Mouse (Mus musculus): ENCODE measurements around the gene Ldb2.

Ldb2 gene

DNA sequence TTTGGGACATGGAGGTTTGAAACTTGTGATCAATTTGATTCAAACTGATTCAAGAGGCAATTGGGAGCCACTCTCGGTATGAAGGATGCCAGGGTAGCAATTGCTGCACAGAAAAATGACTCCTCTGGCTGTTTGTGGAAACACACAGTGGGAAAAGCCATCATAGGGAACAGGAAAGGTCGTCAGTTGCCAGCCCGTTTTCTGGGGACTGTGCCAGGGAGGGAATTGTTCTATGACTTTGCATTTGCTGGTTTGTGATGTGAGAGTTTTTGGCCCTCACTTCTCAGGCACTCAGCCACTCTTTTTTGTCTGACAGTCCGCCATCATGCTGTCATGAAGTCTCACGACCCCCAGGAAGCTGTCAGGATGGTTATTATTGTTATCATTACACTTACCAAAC, 88.3 kb downstream of the Ldb2 start:
- TF ChIP-seq POU5F1 (IDR thresholded peaks at IDR 0.05; ENCODE audit: borderline replicate concordance, low read length) = no peak
- no peak for TF ChIP-seq NANOG (IDR thresholded peaks at IDR 0.05; ENCODE audit: borderline replicate concordance, low read length)
- no peak for TF ChIP-seq CTCF (conservative IDR thresholded peaks at IDR 0.05; ENCODE audit: low read length)
- Histone ChIP-seq H3K4me1 (replicated peaks; ENCODE audit: low read depth, low read length) (peaks cover 33% of the 10 kb centered on the region), H3K4me3 (replicated peaks; ENCODE audit: low read length) (no peak overlapping the region), H3K27me3 (ENCODE audit: insufficient read depth, low read length) (no peaks in the 10 kb centered on the region), H3K9me3 (ENCODE audit: low read length) (no peaks in the 10 kb centered on the region), H3K36me3 (ENCODE audit: insufficient read depth, low read length) (no peaks in the 10 kb centered on the region)

DNA sequence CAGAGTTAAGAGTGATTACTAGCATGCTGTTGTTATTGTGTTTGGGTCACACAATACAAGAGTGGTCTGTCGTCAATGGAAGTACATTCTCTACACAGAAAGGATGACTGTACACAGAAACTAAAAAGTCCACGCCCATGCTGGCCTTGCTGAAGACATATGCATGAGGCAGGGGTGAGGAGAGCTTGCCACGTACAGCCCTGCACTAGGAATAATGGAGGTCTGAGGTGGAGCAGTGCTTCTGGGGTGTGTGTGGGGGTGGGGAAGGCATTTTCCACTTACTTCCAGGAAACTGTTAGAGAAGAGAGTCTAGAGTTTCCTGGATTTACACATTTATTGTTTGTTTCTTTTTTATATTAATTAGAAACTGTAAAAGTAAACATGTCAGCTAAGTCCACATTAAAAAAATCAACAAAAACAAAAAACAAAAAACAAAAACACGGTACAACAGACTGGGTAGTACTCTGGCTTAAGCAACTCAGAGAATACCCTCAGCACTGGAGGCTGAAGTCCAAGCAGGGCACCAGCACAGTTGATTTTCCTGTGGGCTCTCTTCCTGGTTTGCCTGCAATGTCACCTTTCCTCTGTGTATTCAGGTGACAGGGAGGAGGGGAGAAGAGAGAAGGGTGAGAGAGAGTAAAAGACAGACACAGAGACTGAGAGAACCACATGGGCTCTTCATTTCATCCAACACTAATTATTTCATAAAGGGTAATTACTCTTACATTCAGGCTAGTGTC, 89.2 kb downstream of the Ldb2 start:
- TF ChIP-seq POU5F1 (IDR thresholded peaks at IDR 0.05; ENCODE audit: borderline replicate concordance, low read length) = no peak
- TF ChIP-seq CTCF (conservative IDR thresholded peaks at IDR 0.05; ENCODE audit: low read length) = no peak
- no peak for TF ChIP-seq NANOG (IDR thresholded peaks at IDR 0.05; ENCODE audit: borderline replicate concordance, low read length)
- Histone ChIP-seq H3K27me3 (ENCODE audit: insufficient read depth, low read length) (no peaks in the 10 kb centered on the region), H3K4me1 (replicated peaks; ENCODE audit: low read depth, low read length) (peaks cover 33% of the 10 kb centered on the region), H3K36me3 (ENCODE audit: insufficient read depth, low read length) (no peaks in the 10 kb centered on the region), H3K9me3 (ENCODE audit: low read length) (peaks cover 3% of the 10 kb centered on the region; the same call in 1 of the 2 replicates), H3K4me3 (replicated peaks; ENCODE audit: low read length) (no peak overlapping the region)

DNA sequence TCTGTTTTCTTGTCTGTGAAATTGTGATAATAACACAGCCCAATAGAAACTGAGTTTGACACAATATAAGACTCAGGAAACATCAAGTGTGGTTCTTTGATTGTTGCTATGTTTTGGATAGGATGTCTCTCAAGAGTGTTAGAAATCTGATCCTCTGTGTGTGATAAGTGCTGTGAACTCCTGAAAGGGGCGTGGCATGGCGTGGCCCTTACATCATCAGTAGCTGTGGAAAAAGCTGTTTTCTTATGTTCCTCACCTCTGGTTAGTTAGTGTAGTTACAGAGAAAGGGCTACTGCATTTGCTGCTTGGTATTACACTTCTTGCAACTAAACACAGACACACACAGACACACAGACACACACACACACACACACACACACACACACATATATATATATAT, 90.2 kb downstream of the Ldb2 start:
- TF ChIP-seq CTCF (conservative IDR thresholded peaks at IDR 0.05; ENCODE audit: low read length) (no peak), NANOG (IDR thresholded peaks at IDR 0.05; ENCODE audit: borderline replicate concordance, low read length) (no peak), POU5F1 (IDR thresholded peaks at IDR 0.05; ENCODE audit: borderline replicate concordance, low read length) (no peak)
- no peaks in the 10 kb centered on the region for H3K36me3 ChIP-seq (ENCODE audit: insufficient read depth, low read length)
- peaks cover 3% of the 10 kb centered on the region; the same call in 1 of the 2 replicates for H3K9me3 ChIP-seq (ENCODE audit: low read length)
- H3K27me3 ChIP-seq (ENCODE audit: insufficient read depth, low read length) = no peaks in the 10 kb centered on the region
- H3K4me1 ChIP-seq (replicated peaks; ENCODE audit: low read depth, low read length) = peaks cover 33% of the 10 kb centered on the region
- H3K4me3 ChIP-seq (replicated peaks; ENCODE audit: low read length) = no peak overlapping the region

DNA sequence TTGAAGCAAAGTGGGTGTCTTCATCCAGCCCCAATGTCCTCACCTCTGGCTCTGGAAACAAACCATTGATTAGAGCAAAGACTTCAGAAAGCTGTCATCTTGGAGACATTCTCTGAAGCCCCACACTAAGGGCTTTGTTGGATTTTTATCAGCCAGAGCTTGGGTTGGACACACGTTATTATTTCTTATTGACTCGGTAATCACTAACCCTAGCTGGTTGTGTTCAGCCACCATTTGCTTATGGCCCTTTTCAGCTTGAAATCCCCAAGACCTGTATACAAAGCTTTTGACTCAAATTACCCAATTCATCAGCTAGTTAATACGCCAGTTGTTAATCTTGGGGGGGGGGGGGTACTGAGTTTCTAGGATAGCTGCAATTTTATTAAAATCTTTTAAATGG, 91.5 kb downstream of the Ldb2 start:
- Histone ChIP-seq H3K4me3 (replicated peaks; ENCODE audit: low read length) (no peak overlapping the region), H3K4me1 (replicated peaks; ENCODE audit: low read depth, low read length) (peaks cover 33% of the 10 kb centered on the region), H3K36me3 (ENCODE audit: insufficient read depth, low read length) (no peaks in the 10 kb centered on the region), H3K27me3 (ENCODE audit: insufficient read depth, low read length) (no peaks in the 10 kb centered on the region), H3K9me3 (ENCODE audit: low read length) (peaks cover 3% of the 10 kb centered on the region; the same call in 1 of the 2 replicates)
- no peak for TF ChIP-seq NANOG (IDR thresholded peaks at IDR 0.05; ENCODE audit: borderline replicate concordance, low read length)
- TF ChIP-seq CTCF (conservative IDR thresholded peaks at IDR 0.05; ENCODE audit: low read length) = no peak
- no peak for TF ChIP-seq POU5F1 (IDR thresholded peaks at IDR 0.05; ENCODE audit: borderline replicate concordance, low read length)

DNA sequence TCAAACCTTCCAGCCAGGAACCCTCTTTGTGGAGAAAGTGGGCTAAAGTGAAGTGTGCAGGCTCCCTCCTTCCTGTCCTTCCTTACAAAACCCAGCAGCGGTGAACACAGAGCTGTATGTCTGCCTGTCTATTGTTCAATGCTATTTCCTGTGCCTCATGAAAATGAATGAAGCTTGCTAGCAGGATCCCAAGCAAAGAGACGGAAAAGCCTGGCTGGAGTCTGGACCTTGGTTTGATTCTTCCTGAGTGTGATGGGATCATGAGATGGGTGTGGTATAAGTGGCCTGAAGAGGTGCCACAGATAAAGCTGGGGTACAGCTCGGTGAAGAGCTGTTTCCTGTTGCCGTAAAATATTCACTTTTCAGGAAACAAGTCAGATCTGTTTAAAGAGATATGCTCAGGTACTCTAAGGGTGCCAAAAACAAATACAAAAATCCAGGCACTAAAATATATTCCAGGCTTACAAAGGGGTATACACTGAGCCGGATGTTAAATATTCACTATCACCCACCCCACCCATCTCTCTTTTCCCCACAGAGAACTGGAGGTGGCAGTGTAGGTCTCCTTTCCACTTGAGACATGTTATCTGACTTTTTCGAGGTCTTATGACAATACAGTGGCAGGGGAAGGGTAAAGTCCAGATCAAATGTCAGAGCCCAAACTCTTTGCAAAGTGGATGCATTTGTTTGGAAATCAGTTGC, 92.3 kb downstream of the Ldb2 start:
- H3K27me3 ChIP-seq (ENCODE audit: insufficient read depth, low read length) = no peaks in the 10 kb centered on the region
- peaks cover 3% of the 10 kb centered on the region; the same call in 1 of the 2 replicates for H3K9me3 ChIP-seq (ENCODE audit: low read length)
- H3K36me3 ChIP-seq (ENCODE audit: insufficient read depth, low read length) = no peaks in the 10 kb centered on the region
- peaks cover 33% of the 10 kb centered on the region for H3K4me1 ChIP-seq (replicated peaks; ENCODE audit: low read depth, low read length)
- no peak overlapping the region for H3K4me3 ChIP-seq (replicated peaks; ENCODE audit: low read length)
- no peak for TF ChIP-seq NANOG (IDR thresholded peaks at IDR 0.05; ENCODE audit: borderline replicate concordance, low read length)
- no peak for TF ChIP-seq CTCF (conservative IDR thresholded peaks at IDR 0.05; ENCODE audit: low read length)
- TF ChIP-seq POU5F1 (IDR thresholded peaks at IDR 0.05; ENCODE audit: borderline replicate concordance, low read length) = no peak

DNA sequence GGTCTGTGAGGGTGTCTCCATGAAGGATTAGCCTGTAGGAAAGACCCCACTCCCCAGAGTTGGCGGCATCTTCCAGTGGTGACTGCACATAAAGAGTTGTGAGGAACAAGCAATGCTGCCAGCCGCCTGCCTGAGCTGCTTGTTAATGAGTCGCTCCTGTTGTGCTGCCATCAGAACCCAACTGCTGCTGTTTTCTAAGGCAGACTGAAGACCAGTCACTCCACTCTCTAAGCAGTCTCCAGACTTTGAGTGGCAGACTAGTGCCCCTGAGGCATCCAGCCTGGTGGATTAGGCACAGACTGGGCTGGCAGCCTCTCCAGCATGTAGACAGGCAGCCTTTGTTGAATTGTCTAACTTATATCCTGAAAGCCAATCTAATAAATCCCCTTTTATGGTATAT, 101.5 kb downstream of the Ldb2 start:
- H3K27me3 ChIP-seq (ENCODE audit: insufficient read depth, low read length) = no peaks in the 10 kb centered on the region
- H3K36me3 ChIP-seq (ENCODE audit: insufficient read depth, low read length) = no peaks in the 10 kb centered on the region
- TF ChIP-seq CTCF (conservative IDR thresholded peaks at IDR 0.05; ENCODE audit: low read length) = no peak
- TF ChIP-seq NANOG (IDR thresholded peaks at IDR 0.05; ENCODE audit: borderline replicate concordance, low read length) = no peak
- no peak for TF ChIP-seq POU5F1 (IDR thresholded peaks at IDR 0.05; ENCODE audit: borderline replicate concordance, low read length)
- no peaks in the 10 kb centered on the region for H3K9me3 ChIP-seq (ENCODE audit: low read length)
- H3K4me1 ChIP-seq (replicated peaks; ENCODE audit: low read depth, low read length) = peaks cover 10% of the 10 kb centered on the region
- no peak overlapping the region for H3K4me3 ChIP-seq (replicated peaks; ENCODE audit: low read length)

DNA sequence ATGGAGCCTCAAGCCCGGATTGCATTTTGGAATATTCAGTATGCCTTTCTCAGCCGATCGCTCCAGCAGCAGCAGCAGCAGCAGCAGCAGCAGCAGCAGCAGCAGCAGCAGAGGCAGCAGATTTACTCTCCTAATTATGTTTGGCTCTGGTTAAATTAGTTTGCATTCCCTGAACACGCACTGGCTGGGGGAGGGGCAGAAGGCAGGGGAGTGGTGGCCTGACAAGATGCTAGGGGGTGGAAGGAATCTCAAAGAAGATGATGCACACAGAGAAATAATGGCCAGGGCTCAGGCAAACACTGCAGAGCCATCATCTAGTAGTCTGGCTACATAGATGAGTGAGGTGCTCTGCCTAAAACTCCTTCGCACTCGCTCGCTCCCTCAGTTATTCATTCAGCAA, 102.9 kb downstream of the Ldb2 start:
- H3K27me3 ChIP-seq (ENCODE audit: insufficient read depth, low read length) = no peaks in the 10 kb centered on the region
- no peak for TF ChIP-seq CTCF (conservative IDR thresholded peaks at IDR 0.05; ENCODE audit: low read length)
- no peak for TF ChIP-seq NANOG (IDR thresholded peaks at IDR 0.05; ENCODE audit: borderline replicate concordance, low read length)
- no peak for TF ChIP-seq POU5F1 (IDR thresholded peaks at IDR 0.05; ENCODE audit: borderline replicate concordance, low read length)
- no peaks in the 10 kb centered on the region for H3K36me3 ChIP-seq (ENCODE audit: insufficient read depth, low read length)
- no peaks in the 10 kb centered on the region for H3K9me3 ChIP-seq (ENCODE audit: low read length)
- peaks cover 10% of the 10 kb centered on the region for H3K4me1 ChIP-seq (replicated peaks; ENCODE audit: low read depth, low read length)
- H3K4me3 ChIP-seq (replicated peaks; ENCODE audit: low read length) = no peak overlapping the region

DNA sequence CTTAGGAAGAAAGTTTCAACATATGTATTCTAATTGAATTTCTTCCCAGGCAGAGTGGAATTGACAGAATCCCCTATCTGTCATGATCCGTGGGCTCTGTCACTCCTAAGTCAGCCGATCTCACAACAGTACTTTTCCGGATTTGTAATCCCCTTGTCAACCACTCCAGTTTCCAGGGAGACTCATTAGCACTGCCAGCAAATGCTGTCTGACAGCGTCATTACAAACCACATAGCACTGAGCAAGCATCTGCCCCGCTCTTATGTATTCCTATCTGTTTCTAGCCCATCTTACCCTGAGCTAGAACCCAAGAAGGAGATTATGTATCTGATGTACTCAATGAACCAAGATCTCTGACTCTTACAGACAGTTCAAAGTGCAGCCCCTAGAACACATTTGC, 105.8 kb downstream of the Ldb2 start:
- Histone ChIP-seq H3K36me3 (ENCODE audit: insufficient read depth, low read length) (no peaks in the 10 kb centered on the region), H3K4me3 (replicated peaks; ENCODE audit: low read length) (no peak overlapping the region), H3K4me1 (replicated peaks; ENCODE audit: low read depth, low read length) (0 out of 2 replicates have a peak, but pooled peaks cover 5% of the 10 kb centered on the region), H3K27me3 (ENCODE audit: insufficient read depth, low read length) (no peaks in the 10 kb centered on the region), H3K9me3 (ENCODE audit: low read length) (no peaks in the 10 kb centered on the region)
- no peak for TF ChIP-seq NANOG (IDR thresholded peaks at IDR 0.05; ENCODE audit: borderline replicate concordance, low read length)
- no peak for TF ChIP-seq CTCF (conservative IDR thresholded peaks at IDR 0.05; ENCODE audit: low read length)
- no peak for TF ChIP-seq POU5F1 (IDR thresholded peaks at IDR 0.05; ENCODE audit: borderline replicate concordance, low read length)
